Mouse (Mus musculus): ENCODE measurements around the gene Ccnyl1. TPM values are rescaled to one million over a fixed set of nuclear protein-coding genes. Genes with fewer than 3 reads are reported as not detected.

The Ccnyl1 gene
- polyA plus RNA-seq, 1 experiment from 2014 or later: 4.0 TPM

DNA sequence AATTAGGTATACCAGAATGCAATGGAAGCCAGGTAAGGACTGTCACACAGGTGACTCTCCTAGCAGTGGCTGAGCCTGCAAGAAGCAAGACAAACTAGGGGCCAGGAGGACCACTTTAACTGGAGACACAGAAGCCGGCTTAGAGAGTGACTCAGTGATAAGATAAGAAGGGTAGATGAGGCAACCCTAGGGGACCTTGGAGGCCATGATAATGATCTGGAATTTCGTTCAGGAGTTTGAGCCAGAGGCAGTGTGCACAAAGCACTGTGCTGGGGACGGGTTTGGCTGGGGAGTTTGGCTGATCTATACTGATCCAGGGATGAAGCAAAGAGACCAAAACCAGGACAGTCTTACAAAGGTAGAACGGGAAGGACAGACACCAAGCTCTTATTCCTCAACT lies 71.4 kb downstream of the Ccnyl1 start:
- no peak overlapping the region for H3K4me2 ChIP-seq (ENCODE audit: low read depth, low read length)
- no peak overlapping the region for H3K27ac ChIP-seq (ENCODE audit: low read length)
- no peaks in the 10 kb centered on the region for H3K36me3 ChIP-seq (ENCODE audit: control insufficient read depth, insufficient read depth, low read length)
- no peaks in the 10 kb centered on the region for H3K9me3 ChIP-seq (replicated peaks; ENCODE audit: control insufficient read depth, low read length)
- no peak overlapping the region for H3K4me3 ChIP-seq (replicated peaks; ENCODE audit: low read length)
- ATAC-seq (ENCODE audit: insufficient read depth, low FRiP score): no peak
- 67% methylated on average over 4 of the region's 4 CpGs for WGBS
- no peaks in the 10 kb centered on the region for H3K27me3 ChIP-seq (ENCODE audit: control insufficient read depth, insufficient read depth, low read length)
- peaks cover 7% of the 10 kb centered on the region; the same call in 1 of the 2 replicates for H3K4me1 ChIP-seq (ENCODE audit: control insufficient read depth, insufficient read depth, low read length)
- no peak overlapping the region for H3K9ac ChIP-seq (ENCODE audit: low read length)

DNA sequence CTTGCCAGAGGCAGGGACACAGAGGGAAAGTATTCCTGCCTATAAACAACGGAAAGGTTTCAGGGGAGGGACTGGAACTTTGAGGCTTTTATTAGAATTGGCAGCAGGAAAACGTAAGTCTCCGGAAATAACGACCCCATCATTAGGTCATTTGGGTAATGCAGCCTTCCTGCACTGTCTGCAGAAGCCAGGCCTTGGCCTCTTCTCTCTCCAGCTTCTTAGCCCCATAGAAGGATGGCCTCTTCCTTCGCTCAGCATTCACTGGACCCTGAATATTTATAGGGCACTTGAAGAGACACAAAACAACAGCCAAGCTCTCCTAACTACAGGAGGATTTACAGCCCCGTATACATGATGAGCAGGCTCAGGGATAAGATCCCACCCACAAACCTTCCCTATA lies 79.9 kb downstream of the Ccnyl1 start:
- Histone ChIP-seq H3K4me2 (ENCODE audit: low read depth, low read length) (no peak overlapping the region), H3K27me3 (ENCODE audit: control insufficient read depth, insufficient read depth, low read length) (no peaks in the 10 kb centered on the region), H3K27ac (ENCODE audit: low read length) (no peak overlapping the region), H3K36me3 (ENCODE audit: control insufficient read depth, insufficient read depth, low read length) (no peaks in the 10 kb centered on the region), H3K4me1 (ENCODE audit: control insufficient read depth, insufficient read depth, low read length) (0 out of 2 replicates have a peak, but pooled peaks cover 3% of the 10 kb centered on the region), H3K4me3 (replicated peaks; ENCODE audit: low read length) (no peak overlapping the region), H3K9ac (ENCODE audit: low read length) (no peak overlapping the region), H3K9me3 (replicated peaks; ENCODE audit: control insufficient read depth, low read length) (no peaks in the 10 kb centered on the region)
- WGBS: 46% methylated on average over 6 of the region's 6 CpGs
- no peak for ATAC-seq (ENCODE audit: insufficient read depth, low FRiP score)

DNA sequence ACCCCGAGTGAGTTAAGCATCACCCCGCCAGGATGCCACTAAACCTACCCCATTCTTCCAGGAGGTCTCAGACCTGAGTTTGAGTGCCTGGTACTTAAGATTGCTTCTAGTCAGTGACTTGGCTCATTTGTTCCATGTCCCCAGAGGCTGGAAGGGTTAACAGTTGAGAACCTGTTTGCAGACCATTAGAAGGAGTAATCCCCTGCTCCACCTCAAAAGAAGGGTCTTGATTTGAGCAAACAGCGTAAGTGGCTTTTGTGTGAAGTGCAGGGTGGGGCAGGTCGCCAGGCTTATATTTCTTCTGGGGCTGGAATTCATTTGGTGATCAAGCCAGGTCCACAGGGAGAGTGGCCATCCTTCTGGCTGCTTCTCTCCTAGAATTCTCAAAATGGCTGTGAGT lies 83.0 kb downstream of the Ccnyl1 start:
- Histone ChIP-seq H3K9ac (ENCODE audit: low read length) (no peak overlapping the region), H3K27ac (ENCODE audit: low read length) (no peak overlapping the region), H3K36me3 (ENCODE audit: control insufficient read depth, insufficient read depth, low read length) (no peaks in the 10 kb centered on the region), H3K4me1 (ENCODE audit: control insufficient read depth, insufficient read depth, low read length) (0 out of 2 replicates have a peak, but pooled peaks cover 3% of the 10 kb centered on the region), H3K27me3 (ENCODE audit: control insufficient read depth, insufficient read depth, low read length) (no peaks in the 10 kb centered on the region), H3K9me3 (replicated peaks; ENCODE audit: control insufficient read depth, low read length) (no peaks in the 10 kb centered on the region), H3K4me2 (ENCODE audit: low read depth, low read length) (no peak overlapping the region), H3K4me3 (replicated peaks; ENCODE audit: low read length) (no peak overlapping the region)
- WGBS: 70% methylated on average over 4 of the region's 4 CpGs
- no peak for ATAC-seq (ENCODE audit: insufficient read depth, low FRiP score)

Other genes starting within 250 kb of the Ccnyl1 start
- gene Creb1, start 157.8 kb upstream of the Ccnyl1 start, polyA plus RNA-seq (2015; fragmentation: Nextera tagmentation; extraction: Ambion mirVana): 27.5 and 30.6 TPM in 2 replicates
- 19.0 and 19.2 TPM in 2 replicates for gene Mettl21a, start 73.2 kb upstream of the Ccnyl1 start, polyA plus RNA-seq (2015; fragmentation: Nextera tagmentation; extraction: Ambion mirVana)
- gene Fzd5, start 47.3 kb downstream of the Ccnyl1 start, polyA plus RNA-seq (2015; fragmentation: Nextera tagmentation; extraction: Ambion mirVana): 5.5 and 5.7 TPM in 2 replicates

All from stomach, embryonic 16.5 days (tissue).